In the genomic region with DNA sequence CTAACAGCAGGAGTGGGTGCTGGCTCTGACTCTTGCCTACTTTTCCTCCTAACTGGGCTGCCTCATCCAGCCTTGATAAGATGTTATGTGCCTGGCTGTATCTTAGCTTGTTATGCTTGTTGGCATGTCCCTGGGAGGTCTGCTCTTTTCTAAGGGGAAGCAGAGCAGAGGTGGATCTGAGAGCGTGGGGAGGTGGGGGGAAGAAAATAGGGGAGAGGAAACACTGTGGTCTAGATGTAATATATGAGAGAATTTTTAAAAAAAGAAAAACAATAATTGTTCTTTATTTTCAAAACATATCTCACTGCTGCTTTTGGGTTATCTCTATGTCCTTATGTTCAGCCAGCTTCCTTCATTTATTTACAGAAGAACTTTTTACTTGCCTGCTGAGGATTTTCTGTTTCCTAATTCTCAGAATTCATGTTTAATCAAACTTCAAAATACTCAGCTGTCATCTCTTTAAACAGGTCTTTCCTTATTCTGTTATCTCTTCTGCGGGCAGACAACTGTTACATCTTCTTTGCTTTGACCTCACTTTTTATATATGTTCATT, we compare ENCODE assay signal across 27 mouse cellular contexts. TPM values are rescaled to one million over a fixed set of nuclear protein-coding genes. Genes with fewer than 3 reads are reported as not detected.
A peak's percentile ranks its signal among the peaks of the same experiment; 100 is the strongest.
DNase-seq lines count a peak whose midpoint lies in the region; ATAC-seq and TF ChIP-seq lines count a peak whose summit lies in the region.
"Had no signal": no experiment of that assay in that cellular context is flagged by ENCODE, and none has a peak within 500 bp of the region (broad histone marks: within the 10 kb centered on the region; RNA-seq: fewer than 3 reads in every experiment).

No protein-coding gene starts in this region.

- peaks cover 0 to 8% of the 10 kb centered on the region in 2 experiments; a peak in 1 of 4 replicates for H3K4me1 ChIP-seq in liver, embryonic 14.5 days (replicated peaks; ENCODE audit: control insufficient read depth in 2 of 2, insufficient read depth in 2 of 2, low read length in 1 of 2)
- H3K4me1 ChIP-seq: embryonic facial prominence, embryonic 12.5 days; forebrain, embryonic 10.5 days; midbrain, embryonic 15.5 days had no signal

- no peaks in the 10 kb centered on the region for H3K27me3 ChIP-seq in liver, embryonic 14.5 days (ENCODE audit: control insufficient read depth, insufficient read depth, low read length)
- H3K27me3 ChIP-seq: embryonic facial prominence, embryonic 12.5 days; forebrain, embryonic 15.5 days; heart, embryonic 12.5 days; midbrain, embryonic 15.5 days had no signal

- peak; percentile 34 for TF ChIP-seq EP300 in liver, embryonic 14.5 days (IDR thresholded peaks at IDR 0.05; ENCODE audit: low read depth)

- peak; percentile 94 for DNase-seq in MEL-GATA-1-ER (ENCODE audit: extremely low read depth, low read depth)
- DNase-seq in liver, embryonic 14.5 days (ENCODE audit: low read depth in 3 of 3, low spot score in 3 of 3) = peak in 1 of 3 experiments; percentile 44
- no peak for DNase-seq in B cell, adult 2 months
- DNase-seq in thymus, postnatal 14 days = no peak
- DNase-seq: adrenal gland, postnatal 14 days; cerebellum, adult 9-10 months; cerebellum, postnatal 36 days; embryo, embryonic 11 days; gastrocnemius, postnatal 25 days; heart, adult 2 months; heart, postnatal 4 days; kidney, postnatal 14 days; layer of hippocampus, adult 9-11 months; lung, postnatal 4 days; right cerebral cortex, postnatal 4 days; thymus, adult 18-20 months had no signal

- H3K27ac ChIP-seq in liver, embryonic 14.5 days = no peak overlapping the region
- H3K27ac ChIP-seq: embryonic facial prominence, embryonic 12.5 days; forebrain, embryonic 10.5 days; forebrain, embryonic 15.5 days; heart, adult 2 months; hindbrain, embryonic 14.5 days; midbrain, embryonic 15.5 days; stomach, postnatal 0 days had no signal

- H3K9me3 ChIP-seq in liver, embryonic 14.5 days (ENCODE audit: control insufficient read depth, low read length) = no peaks in the 10 kb centered on the region
- H3K9me3 ChIP-seq: embryonic facial prominence, embryonic 12.5 days; forebrain, embryonic 10.5 days; forebrain, embryonic 15.5 days; heart, embryonic 12.5 days; midbrain, embryonic 15.5 days had no signal

- 13% methylated on average over 2 of the region's 2 CpGs for WGBS in liver, embryonic 14.5 days (ENCODE audit: insufficient replicate concordance)

- ATAC-seq in granulocyte monocyte progenitor cell, adult 5-6 weeks (replicated peaks; ENCODE audit: poor library complexity, severe bottlenecking) = 0 out of 2 replicates have a peak, but pooled peaks have one; percentile 27
- ATAC-seq in liver, embryonic 14.5 days (ENCODE audit: insufficient read depth) = peak; percentile 72; the same call in 1 of the 2 replicates
- peak; percentile 89 for ATAC-seq in megakaryocyte-erythroid progenitor cell, adult 5-6 weeks (replicated peaks; ENCODE audit: low FRiP score, low TSS enrichment, poor library complexity, severe bottlenecking)
- ATAC-seq in erythroblast, adult 5-6 weeks (replicated peaks; ENCODE audit: low FRiP score, poor library complexity, severe bottlenecking) = no peak
- ATAC-seq: forebrain, embryonic 15.5 days; intestine, postnatal 0 days; midbrain, embryonic 15.5 days had no signal

- H3K4me3 ChIP-seq in liver, embryonic 14.5 days (ENCODE audit: insufficient read depth in 1 of 2, low read depth in 2 of 2, low read length in 2 of 2) = no peak overlapping the region
- H3K4me3 ChIP-seq: embryonic facial prominence, embryonic 12.5 days; forebrain, embryonic 10.5 days; forebrain, embryonic 15.5 days; heart, adult 2 months; heart, embryonic 12.5 days; midbrain, embryonic 15.5 days had no signal

- TF ChIP-seq CTCF in liver, embryonic 14.5 days (IDR thresholded peaks at IDR 0.05; ENCODE audit: low read depth) = no peak

- no peak overlapping the region for H3K9ac ChIP-seq in liver, embryonic 14.5 days (replicated peaks)
- H3K9ac ChIP-seq: embryonic facial prominence, embryonic 12.5 days; forebrain, embryonic 15.5 days; heart, embryonic 12.5 days; hindbrain, embryonic 14.5 days; midbrain, embryonic 15.5 days had no signal

- peak overlapping the region; percentile 11; the same call in 1 of the 2 replicates for H3K4me2 ChIP-seq in liver, embryonic 14.5 days (ENCODE audit: low read depth)
- H3K4me2 ChIP-seq: embryonic facial prominence, embryonic 12.5 days; forebrain, embryonic 15.5 days; heart, embryonic 12.5 days; hindbrain, embryonic 14.5 days; midbrain, embryonic 15.5 days had no signal

- H3K36me3 ChIP-seq in liver, embryonic 14.5 days (replicated peaks; ENCODE audit: control insufficient read depth, insufficient read depth, low read depth) = no peaks in the 10 kb centered on the region
- H3K36me3 ChIP-seq: embryonic facial prominence, embryonic 12.5 days; forebrain, embryonic 15.5 days; heart, embryonic 12.5 days; midbrain, embryonic 15.5 days had no signal

RNA-seq across cellular contexts. Expression of a gene that starts 56.1 kb away (rescaled TPM):
- 22.1 and 24.8 TPM in 2 replicates for total RNA-seq in granulocyte monocyte progenitor cell, adult 5-6 weeks (2014; fragmentation: Nextera tagmentation)
- total RNA-seq in granulocyte monocyte progenitor cell, adult 5-6 weeks (2017) = 34.5 and 40.2 TPM in 2 replicates
- polyA plus RNA-seq in liver, embryonic 14.5 days (2012; rRNA removed) = 0.80 and 1.4 TPM in 2 replicates
- 0.81 and 1.2 TPM in 2 replicates for polyA plus RNA-seq in liver, embryonic 14.5 days (2014; fragmentation: Nextera tagmentation; extraction: Ambion mirVana)
- total RNA-seq in megakaryocyte-erythroid progenitor cell, adult 5-6 weeks (2014; fragmentation: Nextera tagmentation) = 11.5 and 17.8 TPM in 2 replicates
- total RNA-seq in megakaryocyte-erythroid progenitor cell, adult 5-6 weeks (2017) = 20.8 and 33.6 TPM in 2 replicates
- total RNA-seq in erythroblast, adult 5-6 weeks (2015; ENCODE audit: low replicate concordance) = 7.5 and 11.9 TPM in 2 replicates
- total RNA-seq in erythroblast, adult 5-6 weeks (2017; ENCODE audit: low replicate concordance) = 6.7 and 11.8 TPM in 2 replicates
